Mouse (Mus musculus): ENCODE results near the gene Olfr1301. TPM values are rescaled to one million over a fixed set of nuclear protein-coding genes. Genes with fewer than 3 reads are reported as not detected.

Gene Olfr1301
- polyA plus RNA-seq (2015; fragmentation: Nextera tagmentation; extraction: Ambion mirVana) = not detected in 2 replicates

DNA sequence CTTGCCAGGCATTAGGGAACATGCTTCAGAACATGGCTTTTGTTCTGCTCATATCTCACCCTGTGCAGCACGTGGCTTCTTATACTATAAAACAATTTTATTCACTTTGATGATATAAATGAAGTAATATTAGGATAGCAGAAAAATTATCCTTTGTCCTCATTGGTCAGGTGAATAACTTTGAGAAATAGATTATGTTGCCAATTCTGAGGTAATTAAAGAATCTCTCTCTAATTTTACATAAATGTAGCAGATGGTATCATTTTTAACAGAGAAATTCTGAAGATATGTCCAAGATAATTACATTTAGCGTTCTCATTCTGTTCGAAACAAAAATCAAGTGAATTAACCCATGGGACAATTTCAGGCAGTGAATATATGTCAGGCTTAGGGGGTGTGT, at the start of gene Olfr1301:
Gene Olfr1301, plus strand, starts transcription at position 301 of the 400 bp plus-strand sequence.
- Histone ChIP-seq H3K36me3 (replicated peaks) (no peaks in the 10 kb centered on the region), H3K27me3 (no peaks in the 10 kb centered on the region), H3K27ac (replicated peaks) (no peak within 1 kb of the TSS), H3K4me3 (replicated peaks) (no peak within 1 kb of the TSS), H3K9me3 (replicated peaks) (no peaks in the 10 kb centered on the region), H3K4me1 (replicated peaks) (no peaks in the 10 kb centered on the region), H3K4me2 (no peak within 1 kb of the TSS), H3K9ac (no peak within 1 kb of the TSS)
- no peak for ATAC-seq (ENCODE audit: insufficient read depth)
- 57% methylated on average over 3 of the region's 3 CpGs for WGBS (ENCODE audit: insufficient replicate concordance)

DNA sequence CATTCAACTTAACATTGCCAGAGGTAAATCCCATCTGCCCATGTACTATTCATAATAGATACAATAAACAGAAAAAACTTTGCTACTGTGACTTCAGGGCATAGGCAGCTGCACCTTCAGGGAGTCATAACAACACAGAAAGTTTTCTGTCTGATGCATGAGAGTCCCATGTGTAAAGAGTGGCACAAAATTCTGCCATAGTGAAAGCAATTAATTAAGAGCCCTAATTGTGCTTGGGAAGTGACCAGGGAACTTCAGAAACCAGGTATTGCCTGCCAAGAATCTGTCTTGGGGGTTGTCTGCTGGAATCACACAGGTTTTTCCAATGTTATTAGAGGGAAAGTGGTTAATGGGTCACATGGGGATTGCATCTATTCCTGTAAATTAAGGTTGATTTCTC, 24.1 kb upstream of the Olfr1301 start:
- no peaks in the 10 kb centered on the region for H3K27me3 ChIP-seq
- ATAC-seq (ENCODE audit: insufficient read depth) = no peak
- H3K36me3 ChIP-seq (replicated peaks) = no peaks in the 10 kb centered on the region
- no peak overlapping the region for H3K4me2 ChIP-seq
- H3K4me3 ChIP-seq (replicated peaks) = no peak overlapping the region
- no peaks in the 10 kb centered on the region for H3K4me1 ChIP-seq (replicated peaks)
- no peak overlapping the region for H3K27ac ChIP-seq (replicated peaks)
- H3K9ac ChIP-seq = no peak overlapping the region
- no peaks in the 10 kb centered on the region; the same call in 1 of the 2 replicates for H3K9me3 ChIP-seq (replicated peaks)

DNA sequence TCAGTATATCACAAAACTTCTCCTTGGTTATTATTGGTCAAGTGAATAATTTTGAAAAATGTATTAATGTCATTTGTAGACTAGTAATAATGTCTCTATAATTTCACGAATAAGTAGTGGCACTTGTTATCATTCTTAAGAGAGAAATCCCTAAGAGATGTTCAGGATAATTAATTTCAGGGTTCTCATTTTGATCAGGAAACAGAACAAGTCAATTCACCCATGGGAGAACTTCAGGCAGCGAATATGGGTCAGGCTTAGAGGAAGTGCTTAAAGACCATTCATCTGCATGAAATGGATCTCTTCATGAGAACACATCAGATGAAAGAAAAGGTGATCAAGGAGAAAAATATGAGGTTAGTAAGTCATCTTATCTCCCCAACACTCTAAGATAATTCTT, 26.3 kb downstream of the Olfr1301 start, which contains the start of gene Olfr1302:
Gene Olfr1302, plus strand, starts transcription at position 301 of the 400 bp plus-strand sequence.
- H3K27ac ChIP-seq (replicated peaks) = no peak within 1 kb of the TSS
- ATAC-seq (ENCODE audit: insufficient read depth) = no peak

More for the DNA sequence above, 26.3 kb downstream of the Olfr1301 start, which contains the start of gene Olfr1302:
- Histone ChIP-seq H3K9ac (no peak within 1 kb of the TSS), H3K27me3 (no peaks in the 10 kb centered on the region), H3K36me3 (replicated peaks) (no peaks in the 10 kb centered on the region), H3K9me3 (replicated peaks) (no peaks in the 10 kb centered on the region), H3K4me2 (no peak within 1 kb of the TSS), H3K4me1 (replicated peaks) (no peaks in the 10 kb centered on the region), H3K4me3 (replicated peaks) (no peak within 1 kb of the TSS)
- 42% methylated on average over 2 of the region's 2 CpGs for WGBS (ENCODE audit: insufficient replicate concordance)

Other genes starting within 250 kb of the Olfr1301 start
- gene Olfr1293-ps, start 225.8 kb upstream of the Olfr1301 start, polyA plus RNA-seq (2015; fragmentation: Nextera tagmentation; extraction: Ambion mirVana) = not detected in 2 replicates
- gene Olfr1294, start 210.7 kb upstream of the Olfr1301 start, polyA plus RNA-seq (2015; fragmentation: Nextera tagmentation; extraction: Ambion mirVana) = not detected in 2 replicates
- not detected in 2 replicates for gene Olfr1295, start 181.3 kb upstream of the Olfr1301 start, polyA plus RNA-seq (2015; fragmentation: Nextera tagmentation; extraction: Ambion mirVana)
- not detected in 2 replicates for gene Olfr1297, start 124.5 kb upstream of the Olfr1301 start, polyA plus RNA-seq (2015; fragmentation: Nextera tagmentation; extraction: Ambion mirVana)
- not detected in 2 replicates for gene Olfr1298, start 101.8 kb upstream of the Olfr1301 start, polyA plus RNA-seq (2015; fragmentation: Nextera tagmentation; extraction: Ambion mirVana)
- not detected in 2 replicates for gene Olfr1299, start 89.6 kb upstream of the Olfr1301 start, polyA plus RNA-seq (2015; fragmentation: Nextera tagmentation; extraction: Ambion mirVana)
- gene Olfr1302, start 26.4 kb downstream of the Olfr1301 start, polyA plus RNA-seq (2015; fragmentation: Nextera tagmentation; extraction: Ambion mirVana) = not detected in 2 replicates
- gene Olfr1303, start 69.3 kb downstream of the Olfr1301 start, polyA plus RNA-seq (2015; fragmentation: Nextera tagmentation; extraction: Ambion mirVana) = not detected in 2 replicates
- gene Olfr1305, start 126.1 kb downstream of the Olfr1301 start, polyA plus RNA-seq (2015; fragmentation: Nextera tagmentation; extraction: Ambion mirVana) = not detected in 2 replicates
- not detected in 2 replicates for gene Olfr1306, start 165.3 kb downstream of the Olfr1301 start, polyA plus RNA-seq (2015; fragmentation: Nextera tagmentation; extraction: Ambion mirVana)
- not detected in 2 replicates for gene Olfr1307, start 198.4 kb downstream of the Olfr1301 start, polyA plus RNA-seq (2015; fragmentation: Nextera tagmentation; extraction: Ambion mirVana)
- gene Olfr1308, start 213.9 kb downstream of the Olfr1301 start, polyA plus RNA-seq (2015; fragmentation: Nextera tagmentation; extraction: Ambion mirVana) = not detected in 2 replicates
- not detected in 2 replicates for gene Olfr1309, start 239.3 kb downstream of the Olfr1301 start, polyA plus RNA-seq (2015; fragmentation: Nextera tagmentation; extraction: Ambion mirVana)

Data from liver, embryonic 15.5 days (tissue).